Mouse (Mus musculus) spleen, adult 2 months (tissue): ENCODE results near the gene Gm26661.

Source experiments
- CTCF ChIP-seq: fragments of 200-500 bp; IDR thresholded peaks from 2 replicates; pipeline ENCODE4 v1.5.1; 2011; ENCODE audit warnings: mild to moderate bottlenecking, inconsistent platforms; ENCODE audit not compliant: insufficient read depth, insufficient read length, insufficient replicate concordance; ENCODE audit errors: extremely low read depth
- POLR2A ChIP-seq: fragments of 200-500 bp; IDR thresholded peaks from 2 replicates; pipeline ENCODE4 v1.6.1; 2011; ENCODE audit warnings: low read depth, low read length, inconsistent platforms

DNA sequence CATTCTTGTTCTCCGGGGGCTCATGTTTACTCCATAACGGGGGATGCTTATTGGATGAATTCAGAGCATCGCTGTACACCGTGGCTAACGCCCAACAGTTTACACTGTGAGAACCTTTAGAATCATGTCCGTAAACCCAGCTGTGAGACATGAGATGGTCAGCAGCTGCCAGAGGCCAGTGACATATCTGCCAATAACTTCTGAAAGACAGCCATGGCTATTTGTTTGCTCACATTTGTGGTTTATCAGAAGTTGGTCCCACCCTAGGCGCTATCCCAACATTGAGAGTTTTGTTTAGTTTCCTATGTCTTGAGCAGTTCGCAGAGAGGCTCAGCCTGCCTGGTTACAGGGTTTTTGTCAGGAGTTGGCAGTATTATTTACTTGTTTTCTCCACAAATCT, 30.0 kb downstream of the Gm26661 start:
- TF ChIP-seq POLR2A (no peak), CTCF (no peak)
